Mouse (Mus musculus) heart, postnatal 0 days (tissue): ENCODE measurements around the gene Rasd1. TPM values are rescaled to one million over a fixed set of nuclear protein-coding genes. Genes with fewer than 3 reads are reported as not detected.

ENCODE experiments used
- ATAC-seq: fragments of 200-750 bp; cut with Nextera tagmentation; 2 replicates; pipeline ENCODE4 v1.8.0; 2017; ENCODE audit warnings: low read depth, moderate number of reproducible peaks, moderate library complexity; ENCODE audit not compliant: insufficient read depth
- DNase-seq: peaks from one replicate; pipeline ENCODE4 v3.0.0-alpha.2; 2016; ENCODE audit warnings: low spot score
- H3K27ac ChIP-seq: fragments of 300-500 bp; sonication (generic); 2 replicates; pipeline ENCODE4 v1.5.1; 2014; ENCODE audit warnings: low read depth, mild to moderate bottlenecking
- H3K27me3 ChIP-seq: fragments of 300-500 bp; sonication (generic); 2 replicates; pipeline ENCODE4 v1.6.1; 2014; ENCODE audit warnings: low read length, mixed read lengths; ENCODE audit not compliant: control insufficient read depth, insufficient read depth
- H3K36me3 ChIP-seq: fragments of 300-500 bp; sonication (generic); replicated peaks from 2 replicates; pipeline ENCODE4 v1.6.1; 2014; ENCODE audit warnings: low read length, mixed read lengths; ENCODE audit not compliant: control insufficient read depth, insufficient read depth
- H3K4me1 ChIP-seq: fragments of 300-500 bp; sonication (generic); 2 replicates; pipeline ENCODE4 v1.6.1; 2014; ENCODE audit warnings: antibody characterized with exemption; ENCODE audit not compliant: control insufficient read depth, insufficient read depth
- H3K4me2 ChIP-seq: fragments of 300-500 bp; sonication (generic); 2 replicates; pipeline ENCODE4 v1.6.1; 2014; ENCODE audit warnings: low read depth, mild to moderate bottlenecking, low read length, moderate library complexity
- H3K4me3 ChIP-seq: fragments of 300-500 bp; sonication (generic); 2 replicates; pipeline ENCODE4 v1.5.1; 2014; ENCODE audit warnings: low read depth, low read length
- H3K9ac ChIP-seq: fragments of 300-500 bp; sonication (generic); replicated peaks from 2 replicates; pipeline ENCODE4 v1.6.1; 2014; ENCODE audit warnings: low read depth, low read length, mixed read lengths
- H3K9me3 ChIP-seq: fragments of 300-500 bp; sonication (generic); replicated peaks from 2 replicates; pipeline ENCODE4 v1.6.1; 2016; ENCODE audit warnings: low read length; ENCODE audit not compliant: control insufficient read depth
- CTCF ChIP-seq: IDR thresholded peaks from 2 replicates; pipeline ENCODE4 v1.5.1; 2016; ENCODE audit warnings: antibody characterized with exemption, control low read depth, low read depth
- EP300 ChIP-seq: IDR thresholded peaks from 2 replicates; pipeline ENCODE4 v1.6.1; 2016; ENCODE audit warnings: antibody characterized with exemption, low read depth
- WGBS: fragments of 180-500 bp; shearing (Covaris S2); extraction: QIAGEN DNeasy Blood & Tissue Kit; methylation state at CpG from one replicate; pipeline ENCODE4 v1.1.7; 2014; 5-methylcytosine and 5-hydroxymethylcytosine counted together
- polyA plus RNA-seq: library from polyadenylated mRNA; unstranded; fragments of >200 nt; fragmentation: Nextera tagmentation; extraction: Ambion mirVana; gene quantifications from 2 replicates; pipeline ENCODE4 v1.2.1, GENCODE M21; 2015
- total RNA-seq: library from RNA; depleted of rRNA; stranded (reverse); fragments of >200 nt; gene quantifications from 2 replicates; pipeline ENCODE4 v1.2.3, GENCODE M21; 2014; ENCODE audit warnings: low replicate concordance

Gene Rasd1
- total and polyA plus RNA-seq, 2 experiments from 2014 or later = 5.6 to 10.5 TPM

DNA sequence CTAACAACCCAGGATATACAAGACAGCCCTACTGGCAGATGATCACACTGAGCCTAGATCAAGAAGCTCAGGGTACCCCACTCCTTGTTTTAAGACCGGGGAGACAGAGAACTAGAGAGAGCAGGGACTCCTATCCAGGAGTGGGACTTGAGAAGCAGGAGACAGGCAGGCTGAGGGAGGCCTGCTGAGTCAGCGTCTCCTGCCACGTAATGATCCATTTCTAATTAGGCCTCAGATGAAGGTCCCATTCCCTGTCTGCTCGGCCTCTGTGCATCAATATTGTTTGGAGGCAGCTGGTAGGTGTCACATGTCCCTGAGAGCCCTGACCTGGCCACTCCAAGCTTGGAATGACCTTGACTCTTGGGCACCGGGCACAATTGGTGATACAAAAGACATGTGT, 8.6 kb upstream of the Rasd1 start:
- Histone ChIP-seq H3K27ac (no peak overlapping the region), H3K27me3 (no peaks in the 10 kb centered on the region), H3K4me1 (peaks cover 4% of the 10 kb centered on the region; the same call in 1 of the 2 replicates), H3K9ac (no peak overlapping the region), H3K4me2 (no peak overlapping the region), H3K4me3 (no peak overlapping the region), H3K36me3 (no peaks in the 10 kb centered on the region), H3K9me3 (no peaks in the 10 kb centered on the region)
- no peak for TF ChIP-seq EP300
- TF ChIP-seq CTCF = no peak
- no peak for DNase-seq
- 76% methylated on average over 5 of the region's 5 CpGs for WGBS
- no peak for ATAC-seq

GRCm38 (mm10) chr11:59971691-59972090, 6.9 kb upstream of the Rasd1 start:
- Histone ChIP-seq H3K4me1 (peaks cover 4% of the 10 kb centered on the region; the same call in 1 of the 2 replicates), H3K27me3 (no peaks in the 10 kb centered on the region), H3K4me3 (no peak overlapping the region), H3K27ac (no peak overlapping the region), H3K4me2 (no peak overlapping the region), H3K36me3 (no peaks in the 10 kb centered on the region), H3K9ac (no peak overlapping the region), H3K9me3 (no peaks in the 10 kb centered on the region)
- peak; percentile 34 for DNase-seq
- WGBS = 27% methylated on average over 2 of the region's 2 CpGs
- peak; percentile 72 for ATAC-seq
- TF ChIP-seq EP300 = no peak
- TF ChIP-seq CTCF = no peak

DNA sequence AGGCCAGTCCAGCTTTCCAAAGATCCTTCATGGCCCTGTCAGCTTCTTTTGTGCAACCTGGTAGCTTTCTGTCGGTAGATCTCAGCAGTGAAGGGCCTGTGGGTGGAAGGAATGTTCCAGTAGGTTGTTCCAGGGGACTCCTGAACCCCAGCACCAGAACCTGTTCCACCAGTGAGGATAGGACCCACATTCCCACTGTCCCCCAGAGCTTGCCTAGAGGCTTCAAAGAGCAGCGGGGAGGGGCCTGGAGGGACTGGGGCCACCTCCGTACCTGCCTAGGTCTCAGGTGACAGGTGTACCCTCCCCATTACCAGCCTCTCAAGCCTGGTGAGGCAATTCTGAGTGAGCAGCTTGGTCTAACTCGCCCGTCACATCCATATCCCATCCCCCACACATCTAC, 6.0 kb upstream of the Rasd1 start:
- no peaks in the 10 kb centered on the region for H3K27me3 ChIP-seq
- WGBS = 79% methylated on average over 5 of the region's 5 CpGs
- H3K4me3 ChIP-seq = no peak overlapping the region
- no peak overlapping the region for H3K9ac ChIP-seq
- ATAC-seq = no peak
- no peaks in the 10 kb centered on the region for H3K9me3 ChIP-seq
- no peak overlapping the region for H3K4me2 ChIP-seq
- no peaks in the 10 kb centered on the region for H3K36me3 ChIP-seq
- peaks cover 4% of the 10 kb centered on the region; the same call in 1 of the 2 replicates for H3K4me1 ChIP-seq
- H3K27ac ChIP-seq = no peak overlapping the region
- TF ChIP-seq CTCF = no peak
- no peak for TF ChIP-seq EP300
- no peak for DNase-seq

DNA sequence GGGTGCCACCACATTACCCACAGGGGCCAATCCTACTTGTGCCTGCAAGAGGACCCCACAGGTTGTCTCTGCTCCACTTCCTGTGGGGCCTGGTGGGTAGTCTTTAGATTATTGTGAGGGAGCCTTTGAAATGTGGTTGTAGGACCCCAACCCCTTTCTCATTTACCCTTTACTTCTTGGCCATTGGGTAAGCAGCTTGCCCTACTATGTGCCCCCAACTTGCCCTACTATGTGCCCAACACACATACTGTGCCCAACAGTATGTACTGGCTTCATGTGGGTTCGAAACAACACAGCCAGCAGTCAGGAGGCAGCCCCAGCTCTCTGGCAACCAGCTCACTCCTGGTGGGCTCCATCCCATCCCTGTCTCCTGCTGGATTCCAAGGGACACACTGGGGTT, 3.0 kb upstream of the Rasd1 start:
- H3K9me3 ChIP-seq = no peaks in the 10 kb centered on the region
- peaks cover 24% of the 10 kb centered on the region for H3K4me1 ChIP-seq
- H3K9ac ChIP-seq = no peak overlapping the region
- no peaks in the 10 kb centered on the region for H3K36me3 ChIP-seq
- TF ChIP-seq EP300 (no peak), CTCF (no peak)
- no peak overlapping the region for H3K4me2 ChIP-seq
- no peak for DNase-seq
- no peak overlapping the region for H3K4me3 ChIP-seq
- H3K27ac ChIP-seq = no peak overlapping the region
- H3K27me3 ChIP-seq = no peaks in the 10 kb centered on the region
- ATAC-seq = no peak
- 72% methylated on average over 1 of the region's 1 CpGs for WGBS

GRCm38 (mm10) chr11:59966102-59966483, 1.3 kb upstream of the Rasd1 start:
- Histone ChIP-seq H3K27ac (no peak overlapping the region), H3K4me1 (peaks cover 32% of the 10 kb centered on the region), H3K36me3 (peaks cover 5% of the 10 kb centered on the region; the same call in 1 of the 2 replicates), H3K9me3 (no peaks in the 10 kb centered on the region), H3K4me2 (no peak overlapping the region), H3K4me3 (no peak overlapping the region), H3K27me3 (no peaks in the 10 kb centered on the region), H3K9ac (no peak overlapping the region)
- 52% methylated on average over 4 of the region's 4 CpGs for WGBS
- TF ChIP-seq CTCF (no peak), EP300 (no peak)
- no peak for ATAC-seq
- no peak for DNase-seq
